Mouse (Mus musculus) embryonic facial prominence, embryonic 12.5 days (tissue): ENCODE measurements at regions not wholly inside any gene's neighbourhood (a gene's known extent, or its start where the extent isn't known, plus 50 kb on each side); places are given as distances from the start of the nearest gene placed in this dataset.
"Not testable (repeated sequence)": the region's sequence is repeated elsewhere in the genome, so short reads cannot be mapped to it uniquely, and the experiment has no call there.

ENCODE experiments used
- ATAC-seq: fragments of 200-750 bp; cut with Nextera tagmentation; 2 replicates; pipeline ENCODE4 v1.8.0; 2017; ENCODE audit not compliant: insufficient number of reproducible peaks, insufficient read depth, low FRiP score, low TSS enrichment
- H3K27ac ChIP-seq: fragments of 300-500 bp; sonication (generic); 2 replicates; pipeline ENCODE4 v1.5.1; 2016; ENCODE audit warnings: mild to moderate bottlenecking
- H3K27me3 ChIP-seq: fragments of 300-500 bp; sonication (generic); 2 replicates; pipeline ENCODE4 v1.6.1; 2016; ENCODE audit warnings: mild to moderate bottlenecking, moderate library complexity
- H3K36me3 ChIP-seq: fragments of 300-500 bp; sonication (generic); 2 replicates; pipeline ENCODE4 v1.6.1; 2016; ENCODE audit warnings: mild to moderate bottlenecking
- H3K4me1 ChIP-seq: fragments of 300-500 bp; sonication (generic); 2 replicates; pipeline ENCODE4 v1.6.1; 2016
- H3K4me2 ChIP-seq: fragments of 300-500 bp; sonication (generic); replicated peaks from 2 replicates; pipeline ENCODE4 v1.6.1; 2016; ENCODE audit warnings: mild to moderate bottlenecking, moderate library complexity
- H3K4me3 ChIP-seq: fragments of 300-500 bp; sonication (generic); 2 replicates; pipeline ENCODE4 v1.5.1; 2016; ENCODE audit warnings: mild to moderate bottlenecking
- H3K9ac ChIP-seq: fragments of 300-500 bp; sonication (generic); 2 replicates; pipeline ENCODE4 v1.6.1; 2016; ENCODE audit warnings: mild to moderate bottlenecking, moderate library complexity
- H3K9me3 ChIP-seq: fragments of 300-500 bp; sonication (generic); 2 replicates; pipeline ENCODE4 v1.6.1; 2016; ENCODE audit warnings: mild to moderate bottlenecking, moderate library complexity
- WGBS: fragments of 180-500 bp; shearing (Covaris S2); methylation state at CpG from one replicate; pipeline ENCODE4 v1.1.7; 2016; 5-methylcytosine and 5-hydroxymethylcytosine counted together

DNA sequence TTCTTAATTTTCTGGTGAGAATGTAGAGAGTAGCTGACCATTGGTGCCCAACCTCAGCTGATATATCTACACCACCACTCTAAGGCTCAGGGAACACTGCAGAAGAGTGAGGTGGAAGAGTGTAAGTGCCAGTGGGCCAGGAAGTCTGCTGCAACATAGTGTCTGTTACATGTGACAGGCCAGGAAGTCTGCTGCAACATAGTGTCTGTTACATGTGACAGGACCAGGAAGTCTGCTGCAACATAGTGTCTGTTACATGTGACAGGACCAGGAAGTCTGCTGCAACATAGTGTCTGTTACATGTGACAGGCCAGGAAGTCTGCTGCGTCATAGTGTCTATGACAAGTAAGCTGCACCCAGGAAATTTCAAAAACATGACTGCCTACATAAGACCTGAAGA lies 111.4 kb upstream of the Kctd3 start:
- not testable (repeated sequence) for H3K9ac ChIP-seq, ATAC-seq, H3K4me3 ChIP-seq, H3K9me3 ChIP-seq, H3K36me3 ChIP-seq, H3K4me2 ChIP-seq, H3K27me3 ChIP-seq, H3K27ac ChIP-seq, H3K4me1 ChIP-seq
- 79% methylated on average over 1 of the region's 1 CpGs for WGBS

DNA sequence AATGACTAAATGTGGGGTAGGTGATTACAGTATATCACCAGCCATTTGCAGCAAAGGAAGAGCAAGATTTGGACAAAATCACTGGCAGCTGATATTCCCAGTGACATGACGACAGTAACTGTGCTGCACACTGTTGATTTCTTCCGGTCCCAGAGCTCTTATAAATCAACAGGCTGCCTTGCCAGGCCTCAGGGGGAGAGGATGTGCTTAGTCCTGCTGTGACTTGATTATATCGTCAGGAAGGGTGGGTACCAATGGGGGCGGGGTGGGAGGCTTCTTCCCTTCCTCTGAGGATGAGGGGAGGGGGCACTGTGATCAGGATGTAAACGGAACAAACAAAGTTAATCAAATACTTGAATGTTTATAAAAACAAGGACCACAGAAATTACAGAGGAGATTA lies 110.9 kb upstream of the Kctd3 start:
- ATAC-seq, result no peak
- H3K27ac ChIP-seq, result no peak overlapping the region
- no peak overlapping the region for H3K9ac ChIP-seq
- H3K4me2 ChIP-seq, result no peak overlapping the region
- no peaks in the 10 kb centered on the region for H3K4me1 ChIP-seq
- H3K9me3 ChIP-seq, result no peaks in the 10 kb centered on the region
- no peaks in the 10 kb centered on the region for H3K27me3 ChIP-seq
- H3K36me3 ChIP-seq, result no peaks in the 10 kb centered on the region
- H3K4me3 ChIP-seq, result no peak overlapping the region
- 42% methylated on average over 5 of the region's 5 CpGs for WGBS

DNA sequence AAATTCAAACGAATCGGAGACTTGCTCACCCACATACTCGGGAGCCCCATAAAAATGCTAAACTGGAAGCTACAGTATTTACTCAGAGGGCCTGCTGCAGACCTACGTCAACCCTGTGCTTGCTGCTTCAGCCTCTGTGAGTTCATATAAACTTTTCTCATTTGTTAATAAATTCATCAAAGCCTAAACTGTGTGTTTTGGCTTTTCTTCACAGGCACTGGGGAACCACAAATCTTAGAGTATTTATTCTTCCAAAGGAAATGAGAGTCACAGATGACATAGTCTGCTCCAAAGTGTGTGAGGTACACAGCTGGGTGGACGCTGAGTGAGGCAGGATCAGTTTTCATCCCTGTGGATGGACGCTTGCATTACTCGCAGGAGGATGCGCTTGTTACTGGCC lies 108.3 kb upstream of the Kctd3 start:
- Histone ChIP-seq H3K27me3 (no peaks in the 10 kb centered on the region), H3K36me3 (no peaks in the 10 kb centered on the region), H3K4me2 (no peak overlapping the region), H3K4me3 (no peak overlapping the region), H3K4me1 (no peaks in the 10 kb centered on the region), H3K9me3 (no peaks in the 10 kb centered on the region), H3K27ac (no peak overlapping the region), H3K9ac (no peak overlapping the region)
- no peak for ATAC-seq
- 68% methylated on average over 8 of the region's 8 CpGs for WGBS

DNA sequence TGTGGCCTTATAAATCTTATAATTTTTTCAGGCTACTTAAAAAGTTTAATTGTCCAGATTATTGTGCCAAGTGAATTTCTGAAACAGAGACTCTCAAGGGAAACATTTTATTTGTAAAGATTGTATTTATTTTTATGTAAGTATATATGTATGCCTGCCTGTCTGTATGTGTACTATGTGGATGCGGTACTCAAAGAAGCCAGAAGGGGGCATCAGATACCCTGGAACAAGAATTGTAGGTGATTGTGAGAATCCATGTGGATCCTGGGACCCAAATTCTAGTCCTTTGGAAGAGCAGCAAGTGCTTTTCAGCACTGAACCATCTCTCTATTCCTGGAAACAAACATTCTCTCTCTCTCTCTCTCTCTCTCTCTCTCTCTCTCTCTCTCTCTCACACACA lies 107.6 kb upstream of the Kctd3 start:
- no peak overlapping the region for H3K9ac ChIP-seq
- no peaks in the 10 kb centered on the region for H3K27me3 ChIP-seq
- no peak overlapping the region for H3K27ac ChIP-seq
- H3K36me3 ChIP-seq, result no peaks in the 10 kb centered on the region
- no peak overlapping the region for H3K4me2 ChIP-seq
- H3K4me3 ChIP-seq, result no peak overlapping the region
- no peaks in the 10 kb centered on the region for H3K9me3 ChIP-seq
- WGBS, result 94% methylated on average over 1 of the region's 1 CpGs
- no peak for ATAC-seq
- no peaks in the 10 kb centered on the region for H3K4me1 ChIP-seq

DNA sequence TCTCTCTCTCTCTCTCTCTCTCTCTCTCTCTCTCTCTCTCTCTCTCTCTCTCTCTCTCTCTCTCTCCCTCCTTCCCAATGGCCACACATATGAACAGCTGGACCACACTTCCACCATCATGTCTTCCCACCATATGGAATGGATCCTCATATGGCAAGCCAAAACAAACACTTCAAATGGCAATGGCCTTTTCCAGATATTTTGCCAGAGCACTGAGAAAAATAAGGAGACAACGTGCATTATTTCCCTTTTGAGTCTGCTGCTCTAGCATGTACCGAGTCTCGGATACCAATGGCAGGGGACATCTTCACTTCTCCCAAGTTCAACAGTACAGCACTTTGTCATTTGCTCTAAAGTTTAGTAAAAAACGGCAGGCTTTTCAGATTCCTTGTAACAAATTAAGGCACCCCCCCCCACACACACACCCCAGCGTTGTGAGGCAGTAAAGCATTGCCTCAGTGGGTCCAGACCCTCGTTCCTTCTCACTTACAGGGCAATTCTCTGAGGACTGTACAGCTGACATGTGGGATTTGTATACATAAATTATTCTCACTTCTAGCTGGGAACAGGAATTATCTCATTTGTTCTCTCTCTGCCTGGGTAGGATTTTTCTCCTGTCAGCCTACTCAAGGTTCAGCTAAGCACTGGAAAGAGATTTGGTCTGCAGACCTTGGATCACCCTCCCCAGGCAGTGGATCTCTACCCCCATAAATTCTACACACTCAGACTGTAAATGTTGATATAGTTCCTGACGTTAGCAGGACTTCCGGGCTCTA lies 100.8 kb upstream of the Kctd3 start:
- H3K36me3 ChIP-seq, result no peaks in the 10 kb centered on the region
- no peak for ATAC-seq
- no peaks in the 10 kb centered on the region for H3K4me1 ChIP-seq
- no peak overlapping the region for H3K27ac ChIP-seq
- H3K4me3 ChIP-seq, result no peak overlapping the region
- no peaks in the 10 kb centered on the region for H3K27me3 ChIP-seq
- no peak overlapping the region for H3K9ac ChIP-seq
- H3K9me3 ChIP-seq, result no peaks in the 10 kb centered on the region
- H3K4me2 ChIP-seq, result no peak overlapping the region
- 62% methylated on average over 8 of the region's 8 CpGs for WGBS

DNA sequence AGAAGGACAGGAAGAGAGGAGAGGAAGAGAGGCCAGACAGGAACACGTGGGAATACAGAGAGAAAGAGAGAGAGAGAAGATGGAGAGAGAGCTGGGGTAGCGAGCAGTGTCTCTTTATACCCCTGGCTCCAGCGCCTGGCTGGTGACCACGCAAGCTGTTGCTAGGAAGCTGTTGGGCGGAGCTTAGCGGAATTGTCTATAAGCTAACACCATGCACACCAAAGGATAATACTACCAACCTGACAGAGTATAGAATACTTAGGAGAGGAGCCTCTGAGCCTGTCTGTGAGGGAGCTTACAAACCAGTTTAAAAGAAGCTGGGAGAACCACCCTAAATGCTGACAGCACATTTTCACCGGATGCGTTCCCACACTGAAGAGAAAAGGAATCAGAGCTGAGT lies 100.2 kb upstream of the Kctd3 start:
- WGBS, result 64% methylated on average over 8 of the region's 8 CpGs
- H3K9ac ChIP-seq, result no peak overlapping the region
- H3K27me3 ChIP-seq, result no peaks in the 10 kb centered on the region
- H3K9me3 ChIP-seq, result no peaks in the 10 kb centered on the region
- no peaks in the 10 kb centered on the region for H3K4me1 ChIP-seq
- H3K4me2 ChIP-seq, result no peak overlapping the region
- H3K36me3 ChIP-seq, result no peaks in the 10 kb centered on the region
- H3K4me3 ChIP-seq, result no peak overlapping the region
- H3K27ac ChIP-seq, result no peak overlapping the region
- no peak for ATAC-seq

DNA sequence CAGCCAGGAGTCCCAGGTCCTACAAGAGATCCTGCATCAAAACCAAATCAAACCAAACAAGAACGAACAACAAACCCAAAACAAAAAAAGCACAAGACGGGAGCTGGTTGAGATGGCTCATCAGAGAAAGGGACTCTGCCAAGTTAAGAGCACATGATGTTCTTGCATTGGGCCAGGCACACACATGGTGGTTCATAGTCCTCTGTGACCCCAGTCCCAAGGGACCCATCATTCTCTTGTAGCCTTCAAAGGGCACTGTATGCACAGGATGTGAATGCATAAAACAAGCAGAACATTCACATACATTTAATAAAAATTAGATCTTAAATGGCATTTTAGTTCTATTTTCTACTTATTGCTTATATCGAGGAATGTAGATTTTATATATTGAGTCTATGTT lies 99.5 kb upstream of the Kctd3 start:
- H3K27ac ChIP-seq, result no peak overlapping the region
- ATAC-seq, result no peak
- H3K36me3 ChIP-seq, result no peaks in the 10 kb centered on the region
- no peaks in the 10 kb centered on the region for H3K9me3 ChIP-seq
- no peak overlapping the region for H3K9ac ChIP-seq
- H3K4me2 ChIP-seq, result no peak overlapping the region
- H3K4me3 ChIP-seq, result no peak overlapping the region
- 89% methylated on average over 3 of the region's 3 CpGs for WGBS
- no peaks in the 10 kb centered on the region for H3K27me3 ChIP-seq
- no peaks in the 10 kb centered on the region for H3K4me1 ChIP-seq

DNA sequence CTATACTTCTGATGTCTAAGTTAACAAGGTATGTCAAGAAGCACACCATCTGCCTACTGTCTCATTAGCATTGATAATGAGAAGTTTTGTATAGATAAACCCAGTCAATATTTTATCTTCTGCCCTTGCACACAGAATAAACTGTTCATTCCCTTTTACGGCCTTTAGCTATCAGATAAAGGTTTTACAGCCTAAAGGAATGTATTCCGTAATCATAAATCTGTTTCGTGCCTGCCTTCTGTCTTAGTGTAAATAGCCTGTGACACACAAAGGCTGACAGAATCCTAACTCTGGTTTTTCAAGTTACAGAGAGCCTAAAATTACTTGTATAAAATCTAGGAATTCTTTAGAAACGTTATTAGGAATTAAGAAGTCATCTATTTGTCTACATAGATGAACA lies 97.6 kb upstream of the Kctd3 start:
- no peaks in the 10 kb centered on the region for H3K4me1 ChIP-seq
- H3K36me3 ChIP-seq, result no peaks in the 10 kb centered on the region
- ATAC-seq, result no peak
- no peaks in the 10 kb centered on the region for H3K9me3 ChIP-seq
- no peaks in the 10 kb centered on the region for H3K27me3 ChIP-seq
- H3K4me3 ChIP-seq, result no peak overlapping the region
- WGBS, result 81% methylated on average over 4 of the region's 4 CpGs
- H3K4me2 ChIP-seq, result no peak overlapping the region
- no peak overlapping the region for H3K27ac ChIP-seq
- H3K9ac ChIP-seq, result no peak overlapping the region

DNA sequence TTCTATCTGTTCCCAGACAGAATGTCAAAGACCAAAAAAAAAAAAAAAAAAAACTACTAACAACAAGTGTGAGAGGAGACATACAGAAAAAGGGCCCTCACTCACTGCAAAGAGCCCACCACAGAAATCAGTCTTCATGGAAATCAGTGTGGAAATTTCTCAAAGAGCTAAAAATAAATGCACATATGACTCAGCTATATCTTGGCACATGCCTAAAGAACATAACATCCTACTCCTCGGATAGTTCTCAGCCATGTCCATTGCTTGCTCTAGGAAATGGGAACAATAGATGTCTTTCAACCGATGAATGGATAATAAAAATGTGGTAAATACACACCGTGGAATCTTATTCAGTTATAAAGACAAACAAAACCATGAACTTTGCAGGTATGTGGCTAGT lies 95.1 kb upstream of the Kctd3 start:
- H3K9me3 ChIP-seq, result no peaks in the 10 kb centered on the region
- no peak overlapping the region for H3K4me2 ChIP-seq
- no peaks in the 10 kb centered on the region for H3K4me1 ChIP-seq
- H3K27me3 ChIP-seq, result no peaks in the 10 kb centered on the region
- ATAC-seq, result no peak
- no peaks in the 10 kb centered on the region for H3K36me3 ChIP-seq
- no peak overlapping the region for H3K9ac ChIP-seq
- 73% methylated on average over 3 of the region's 3 CpGs for WGBS
- H3K4me3 ChIP-seq, result no peak overlapping the region
- no peak overlapping the region for H3K27ac ChIP-seq

DNA sequence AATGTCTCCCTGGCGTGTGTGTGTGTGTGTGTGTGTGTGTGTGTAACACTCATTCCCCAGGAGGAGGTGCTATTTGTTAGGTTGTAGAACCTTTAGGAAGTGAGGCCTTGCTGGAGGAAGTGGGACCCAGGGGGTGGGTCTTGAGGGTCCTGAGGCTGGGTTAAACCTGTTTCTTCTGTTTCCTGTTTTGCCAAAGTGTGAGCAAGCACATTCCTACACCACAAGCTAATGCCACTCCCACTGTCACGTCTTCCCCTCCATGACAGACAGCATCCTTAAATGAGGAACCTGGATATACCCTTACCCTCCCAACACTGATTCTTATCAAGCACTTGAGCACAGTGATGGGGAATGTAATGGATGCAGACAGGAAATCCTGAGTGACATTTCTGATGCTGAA lies 91.5 kb upstream of the Kctd3 start:
- ATAC-seq, result no peak
- H3K36me3 ChIP-seq, result no peaks in the 10 kb centered on the region
- H3K27ac ChIP-seq, result no peak overlapping the region
- no peaks in the 10 kb centered on the region for H3K27me3 ChIP-seq
- H3K4me2 ChIP-seq, result no peak overlapping the region
- no peak overlapping the region for H3K4me3 ChIP-seq
- no peaks in the 10 kb centered on the region for H3K4me1 ChIP-seq
- 51% methylated on average over 2 of the region's 2 CpGs for WGBS
- H3K9ac ChIP-seq, result no peak overlapping the region
- H3K9me3 ChIP-seq, result no peaks in the 10 kb centered on the region

DNA sequence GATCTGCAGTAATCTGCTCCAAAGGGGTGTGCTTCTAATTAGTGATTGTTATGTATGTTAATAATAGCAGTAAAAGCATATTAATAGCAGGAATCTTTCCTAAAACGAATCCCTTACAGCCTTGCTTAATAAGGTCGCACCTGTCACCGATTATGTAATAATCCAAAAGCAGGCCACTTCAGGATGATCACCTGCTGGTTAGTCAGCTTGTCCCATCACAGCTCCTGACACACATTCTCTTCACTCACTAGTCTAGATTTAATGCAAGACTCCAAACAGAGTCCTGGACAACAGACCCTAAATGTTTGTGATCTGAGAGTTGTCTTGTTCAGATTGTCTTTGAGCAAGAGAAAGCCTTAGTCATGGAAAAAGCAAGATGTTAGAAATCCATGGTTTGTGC lies 85.2 kb upstream of the Kctd3 start:
- Histone ChIP-seq H3K4me3 (no peak overlapping the region), H3K4me2 (no peak overlapping the region), H3K9ac (no peak overlapping the region), H3K4me1 (no peaks in the 10 kb centered on the region), H3K27me3 (no peaks in the 10 kb centered on the region), H3K36me3 (no peaks in the 10 kb centered on the region), H3K9me3 (no peaks in the 10 kb centered on the region), H3K27ac (no peak overlapping the region)
- ATAC-seq, result no peak
- 77% methylated on average over 3 of the region's 3 CpGs for WGBS

DNA sequence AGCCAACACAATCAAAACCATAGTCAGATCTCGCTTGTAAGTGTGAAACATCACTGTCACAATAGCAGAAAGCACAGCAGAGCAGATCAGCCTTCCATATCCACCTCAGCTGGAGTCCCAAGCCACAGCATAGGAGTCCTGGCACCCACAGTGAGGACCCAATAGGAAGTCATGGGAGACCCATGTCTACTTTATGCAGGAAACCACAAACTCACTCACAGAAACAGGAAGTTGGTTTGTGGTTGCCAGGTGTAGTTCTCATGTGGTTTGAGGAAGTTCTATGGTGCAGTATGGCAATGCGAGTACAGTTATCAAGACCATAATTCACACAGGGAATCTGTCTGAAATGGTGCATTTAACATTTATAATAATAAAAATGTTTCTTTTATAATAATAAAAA lies 77.6 kb upstream of the Kctd3 start:
- Histone ChIP-seq H3K9ac (no peak overlapping the region), H3K4me3 (no peak overlapping the region), H3K27me3 (no peaks in the 10 kb centered on the region), H3K27ac (no peak overlapping the region), H3K9me3 (no peaks in the 10 kb centered on the region), H3K4me1 (no peaks in the 10 kb centered on the region), H3K36me3 (no peaks in the 10 kb centered on the region), H3K4me2 (no peak overlapping the region)
- 80% methylated on average over 2 of the region's 2 CpGs for WGBS
- ATAC-seq, result no peak

DNA sequence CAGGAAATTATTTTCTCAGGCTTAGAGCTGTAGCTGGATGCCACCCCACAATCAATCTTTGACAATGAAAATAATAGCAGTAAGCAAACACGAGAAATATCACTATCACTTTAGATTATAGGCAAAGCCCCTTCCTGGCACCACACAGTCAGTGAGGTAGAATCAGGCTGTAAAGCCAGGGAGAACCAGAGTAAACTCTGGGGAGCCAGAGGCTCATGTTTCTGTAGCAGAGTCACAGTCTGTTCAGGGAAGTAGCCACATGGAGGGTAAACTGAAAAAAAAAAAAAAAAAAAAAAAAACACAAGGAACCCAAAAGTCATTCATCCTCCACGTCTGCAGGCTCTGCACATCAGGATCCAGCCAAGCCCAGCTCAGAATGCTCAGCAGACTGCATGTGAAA lies 73.6 kb upstream of the Kctd3 start:
- H3K4me2 ChIP-seq, result no peak overlapping the region; the same call in 1 of the 2 replicates
- WGBS, result 44% methylated on average over 2 of the region's 2 CpGs
- H3K9ac ChIP-seq, result no peak overlapping the region
- H3K4me1 ChIP-seq, result no peaks in the 10 kb centered on the region
- no peaks in the 10 kb centered on the region for H3K9me3 ChIP-seq
- H3K27ac ChIP-seq, result no peak overlapping the region
- no peaks in the 10 kb centered on the region for H3K27me3 ChIP-seq
- H3K36me3 ChIP-seq, result no peaks in the 10 kb centered on the region
- H3K4me3 ChIP-seq, result no peak overlapping the region
- ATAC-seq, result no peak
